Mouse (Mus musculus) neural tube, embryonic 11.5 days (tissue): Measurements from ENCODE around the gene Cdrt4. TPM values are rescaled to one million over a fixed set of nuclear protein-coding genes. Genes with fewer than 3 reads are reported as not detected.

Source experiments
- ATAC-seq: fragments of 200-750 bp; cut with Nextera tagmentation; 2 replicates; pipeline ENCODE4 v1.8.0; 2017; ENCODE audit warnings: moderate number of reproducible peaks, mild to moderate bottlenecking, moderate TSS enrichment, moderate library complexity; ENCODE audit not compliant: insufficient read depth, low FRiP score, low TSS enrichment
- DNase-seq: peaks from one replicate; pipeline ENCODE4 v3.0.0-alpha.2; 2015; ENCODE audit warnings: low spot score
- H3K27ac ChIP-seq: fragments of 300-500 bp; sonication (generic); 2 replicates; pipeline ENCODE4 v1.5.1; 2014; ENCODE audit warnings: low read depth, mild to moderate bottlenecking, low read length
- H3K27me3 ChIP-seq: fragments of 300-500 bp; sonication (generic); 2 replicates; pipeline ENCODE4 v1.6.1; 2014; ENCODE audit warnings: mild to moderate bottlenecking, low read length, mixed read lengths; ENCODE audit not compliant: control insufficient read depth, insufficient read depth
- H3K36me3 ChIP-seq: fragments of 300-500 bp; sonication (generic); 2 replicates; pipeline ENCODE4 v1.6.1; 2014; ENCODE audit warnings: mild to moderate bottlenecking, low read length, moderate library complexity, mixed read lengths; ENCODE audit not compliant: control insufficient read depth, insufficient read depth
- H3K4me1 ChIP-seq: fragments of 300-500 bp; sonication (generic); 2 replicates; pipeline ENCODE4 v1.6.1; 2014; ENCODE audit warnings: low read length, mixed read lengths; ENCODE audit not compliant: control insufficient read depth, insufficient read depth
- H3K4me2 ChIP-seq: fragments of 300-500 bp; sonication (generic); 2 replicates; pipeline ENCODE4 v1.6.1; 2014; ENCODE audit warnings: low read depth, mild to moderate bottlenecking, moderate library complexity
- H3K4me3 ChIP-seq: fragments of 300-500 bp; sonication (generic); 2 replicates; pipeline ENCODE4 v1.5.1; 2014; ENCODE audit warnings: low read depth, low read length
- H3K9ac ChIP-seq: fragments of 300-500 bp; sonication (generic); 2 replicates; pipeline ENCODE4 v1.6.1; 2014; ENCODE audit warnings: mild to moderate bottlenecking, low read length
- H3K9me3 ChIP-seq: fragments of 300-500 bp; sonication (generic); 2 replicates; pipeline ENCODE4 v1.6.1; 2016; ENCODE audit warnings: low read length; ENCODE audit not compliant: control insufficient read depth
- WGBS: fragments of 180-500 bp; shearing (Covaris S2); extraction: QIAGEN DNeasy Blood & Tissue Kit; methylation state at CpG from one replicate; pipeline ENCODE4 v1.1.7; 2014; 5-methylcytosine and 5-hydroxymethylcytosine counted together
- polyA plus RNA-seq: library from polyadenylated mRNA; unstranded; fragments of >200 nt; fragmentation: Nextera tagmentation; extraction: Ambion mirVana; gene quantifications from 2 replicates; pipeline ENCODE4 v1.2.1, GENCODE M21; 2014

The Cdrt4 gene
- polyA plus RNA-seq, 1 experiment from 2014 or later, result not detected

GRCm38 (mm10) chr11:62955776-62956175, 4.8 kb downstream of the Cdrt4 start:
- Histone ChIP-seq H3K9me3 (no peaks in the 10 kb centered on the region), H3K4me3 (no peak overlapping the region), H3K36me3 (no peaks in the 10 kb centered on the region), H3K4me2 (no peak overlapping the region), H3K9ac (no peak overlapping the region), H3K27ac (no peak overlapping the region), H3K27me3 (no peaks in the 10 kb centered on the region), H3K4me1 (no peaks in the 10 kb centered on the region)
- no peak for DNase-seq
- no peak for ATAC-seq
- WGBS, result 26% methylated on average over 6 of the region's 6 CpGs

GRCm38 (mm10) chr11:62957626-62958180, 6.7 kb downstream of the Cdrt4 start:
- no peak overlapping the region for H3K9ac ChIP-seq
- H3K27ac ChIP-seq, result no peak overlapping the region
- no peak overlapping the region for H3K4me2 ChIP-seq
- no peaks in the 10 kb centered on the region for H3K27me3 ChIP-seq
- ATAC-seq, result no peak
- H3K4me3 ChIP-seq, result no peak overlapping the region
- no peaks in the 10 kb centered on the region for H3K9me3 ChIP-seq
- H3K4me1 ChIP-seq, result no peaks in the 10 kb centered on the region
- DNase-seq, result no peak
- H3K36me3 ChIP-seq, result no peaks in the 10 kb centered on the region
- 83% methylated on average over 8 of the region's 8 CpGs for WGBS

- H3K9ac ChIP-seq, result no peak overlapping the region
Measured at GRCm38 (mm10) chr11:62963292-62963691, 12.3 kb downstream of the Cdrt4 start.

GRCm38 (mm10) chr11:62966424-62966764, 15.4 kb downstream of the Cdrt4 start:
- H3K36me3 ChIP-seq, result no peaks in the 10 kb centered on the region
- peaks cover 7% of the 10 kb centered on the region for H3K4me1 ChIP-seq
- no peaks in the 10 kb centered on the region for H3K9me3 ChIP-seq
- H3K27ac ChIP-seq, result peak overlapping the region; percentile 45; the same call in 1 of the 2 replicates
- no peak overlapping the region for H3K9ac ChIP-seq
- no peaks in the 10 kb centered on the region for H3K27me3 ChIP-seq
- no peak for ATAC-seq
- DNase-seq, result no peak
- no peak overlapping the region; the same call in 1 of the 2 replicates for H3K4me2 ChIP-seq
- no peak overlapping the region for H3K4me3 ChIP-seq
- 55% methylated on average over 3 of the region's 3 CpGs for WGBS

More at GRCm38 (mm10) chr11:62963292-62963691, 12.3 kb downstream of the Cdrt4 start:
- Histone ChIP-seq H3K27me3 (no peaks in the 10 kb centered on the region), H3K4me1 (peaks cover 7% of the 10 kb centered on the region), H3K9me3 (no peaks in the 10 kb centered on the region), H3K27ac (no peak overlapping the region), H3K4me2 (no peak overlapping the region), H3K36me3 (no peaks in the 10 kb centered on the region), H3K4me3 (no peak overlapping the region)
- ATAC-seq (no peak), DNase-seq (no peak)
- 82% methylated on average over 4 of the region's 4 CpGs for WGBS

GRCm38 (mm10) chr11:62966765-62967633, 16.0 kb downstream of the Cdrt4 start:
- peak overlapping the region; percentile 39 for H3K9ac ChIP-seq
- WGBS, result 6% methylated on average over 27 of the region's 27 CpGs
- DNase-seq, result peak; percentile 67
- H3K27ac ChIP-seq, result peak overlapping the region; percentile 45
- peaks cover 7% of the 10 kb centered on the region for H3K4me1 ChIP-seq
- H3K4me3 ChIP-seq, result no peak overlapping the region
- no peaks in the 10 kb centered on the region for H3K36me3 ChIP-seq
- peak; percentile 67; the same call in 1 of the 2 replicates for ATAC-seq
- peak overlapping the region; percentile 38 for H3K4me2 ChIP-seq
- H3K27me3 ChIP-seq, result no peaks in the 10 kb centered on the region
- no peaks in the 10 kb centered on the region for H3K9me3 ChIP-seq

GRCm38 (mm10) chr11:62977176-62977575, 26.2 kb downstream of the Cdrt4 start:
- Histone ChIP-seq H3K4me3 (no peak overlapping the region), H3K9ac (no peak overlapping the region), H3K4me2 (no peak overlapping the region), H3K27me3 (no peaks in the 10 kb centered on the region), H3K4me1 (no peaks in the 10 kb centered on the region), H3K9me3 (0 out of 2 replicates have a peak, but pooled peaks cover 2% of the 10 kb centered on the region), H3K27ac (no peak overlapping the region), H3K36me3 (no peaks in the 10 kb centered on the region)
- DNase-seq (no peak), ATAC-seq (no peak)
- 88% methylated on average over 1 of the region's 1 CpGs for WGBS

- 0 out of 2 replicates have a peak, but pooled peaks cover 2% of the 10 kb centered on the region for H3K9me3 ChIP-seq
- H3K27ac ChIP-seq, result no peak overlapping the region
- no peak for ATAC-seq
- no peak for DNase-seq
- WGBS, result 83% methylated on average over 6 of the region's 6 CpGs
- peaks cover 8% of the 10 kb centered on the region; the same call in 1 of the 2 replicates for H3K4me1 ChIP-seq
- no peak overlapping the region for H3K4me2 ChIP-seq
- H3K9ac ChIP-seq, result no peak overlapping the region
- H3K4me3 ChIP-seq, result no peak overlapping the region
- no peaks in the 10 kb centered on the region for H3K27me3 ChIP-seq
- H3K36me3 ChIP-seq, result no peaks in the 10 kb centered on the region
Measured at GRCm38 (mm10) chr11:62978886-62979285, 27.9 kb downstream of the Cdrt4 start.

- H3K9ac ChIP-seq, result no peak overlapping the region
- ATAC-seq, result no peak
- WGBS, result 85% methylated on average over 3 of the region's 3 CpGs
- H3K4me2 ChIP-seq, result no peak overlapping the region
- H3K27ac ChIP-seq, result no peak overlapping the region
- no peaks in the 10 kb centered on the region for H3K27me3 ChIP-seq
- H3K36me3 ChIP-seq, result no peaks in the 10 kb centered on the region
- no peak for DNase-seq
- H3K9me3 ChIP-seq, result 0 out of 2 replicates have a peak, but pooled peaks cover 2% of the 10 kb centered on the region
- H3K4me3 ChIP-seq, result no peak overlapping the region
- peaks cover 18% of the 10 kb centered on the region; the same call in 1 of the 2 replicates for H3K4me1 ChIP-seq
Measured at GRCm38 (mm10) chr11:62981729-62982128, 30.7 kb downstream of the Cdrt4 start.
